Mouse (Mus musculus): Measurements from ENCODE around the gene Notch2.
"Not testable (repeated sequence)": the region's sequence is repeated elsewhere in the genome, so short reads cannot be mapped to it uniquely, and the experiment has no call there.

The Notch2 gene

GRCm38 (mm10) chr3:98028072-98028471, 14.7 kb downstream of the Notch2 start:
- no peak for DNase-seq (ENCODE audit: inconsistent ontology term)

- DNase-seq (ENCODE audit: inconsistent ontology term), result no peak
Observed at GRCm38 (mm10) chr3:98028936-98029335, 15.6 kb downstream of the Notch2 start.

GRCm38 (mm10) chr3:98031104-98031503, 17.8 kb downstream of the Notch2 start:
- no peak for DNase-seq (ENCODE audit: inconsistent ontology term)

GRCm38 (mm10) chr3:98032191-98032590, 18.9 kb downstream of the Notch2 start:
- no peak for DNase-seq (ENCODE audit: inconsistent ontology term)

- peak; percentile 72 for DNase-seq (ENCODE audit: inconsistent ontology term)
Observed at GRCm38 (mm10) chr3:98032944-98033343, 19.6 kb downstream of the Notch2 start.

- DNase-seq (ENCODE audit: inconsistent ontology term), result no peak
Observed at GRCm38 (mm10) chr3:98034622-98035593, 21.6 kb downstream of the Notch2 start.

- no peak for DNase-seq (ENCODE audit: inconsistent ontology term)
Observed at GRCm38 (mm10) chr3:98036161-98036560, 22.8 kb downstream of the Notch2 start.

- no peak for DNase-seq (ENCODE audit: inconsistent ontology term)
Observed at GRCm38 (mm10) chr3:98037151-98037550, 23.8 kb downstream of the Notch2 start.

- peak; percentile 58 for DNase-seq (ENCODE audit: inconsistent ontology term)
Observed at GRCm38 (mm10) chr3:98038658-98039057, 25.3 kb downstream of the Notch2 start.

GRCm38 (mm10) chr3:98039223-98039622, 25.9 kb downstream of the Notch2 start:
- DNase-seq (ENCODE audit: inconsistent ontology term), result no peak

GRCm38 (mm10) chr3:98039666-98040456, 26.5 kb downstream of the Notch2 start:
- DNase-seq (ENCODE audit: inconsistent ontology term), result no peak

GRCm38 (mm10) chr3:98040836-98041235, 27.5 kb downstream of the Notch2 start:
- no peak for DNase-seq (ENCODE audit: inconsistent ontology term)

GRCm38 (mm10) chr3:98042301-98042700, 29.0 kb downstream of the Notch2 start:
- no peak for DNase-seq (ENCODE audit: inconsistent ontology term)

- DNase-seq (ENCODE audit: inconsistent ontology term), result peak; percentile 87
Observed at GRCm38 (mm10) chr3:98042955-98043456, 29.7 kb downstream of the Notch2 start.

GRCm38 (mm10) chr3:98043669-98044068, 30.3 kb downstream of the Notch2 start:
- DNase-seq (ENCODE audit: inconsistent ontology term), result no peak

- DNase-seq (ENCODE audit: inconsistent ontology term), result no peak
Observed at GRCm38 (mm10) chr3:98044768-98045368, 31.5 kb downstream of the Notch2 start.

GRCm38 (mm10) chr3:98045465-98046148, 32.3 kb downstream of the Notch2 start:
- no peak for DNase-seq (ENCODE audit: inconsistent ontology term)

- no peak for DNase-seq (ENCODE audit: inconsistent ontology term)
Observed at GRCm38 (mm10) chr3:98046305-98046704, 33.0 kb downstream of the Notch2 start.

- DNase-seq (ENCODE audit: inconsistent ontology term), result no peak
Observed at GRCm38 (mm10) chr3:98049671-98050070, 36.3 kb downstream of the Notch2 start.

GRCm38 (mm10) chr3:98050086-98050485, 36.8 kb downstream of the Notch2 start:
- not testable (repeated sequence) for DNase-seq (ENCODE audit: inconsistent ontology term)
